Mouse (Mus musculus): ENCODE results near the gene Aldh3b2. TPM values are rescaled to one million over a fixed set of nuclear protein-coding genes. Genes with fewer than 3 reads are reported as not detected.

Aldh3b2 gene
- polyA plus RNA-seq, 1 experiment from 2014 or later, result 0.70 TPM

GRCm38 (mm10) chr19:4005091-4005490, 33.0 kb downstream of the Aldh3b2 start:
- H3K4me1 ChIP-seq, result peaks cover 11% of the 10 kb centered on the region
- H3K27me3 ChIP-seq, result no peaks in the 10 kb centered on the region
- WGBS, result 89% methylated on average over 9 of the region's 9 CpGs
- H3K9me3 ChIP-seq, result no peaks in the 10 kb centered on the region
- H3K27ac ChIP-seq, result 0 out of 2 replicates have a peak overlapping the region, but pooled peaks have one; percentile 31
- ATAC-seq (ENCODE audit: low FRiP score), result no peak
- H3K9ac ChIP-seq, result no peak overlapping the region
- H3K4me2 ChIP-seq, result no peak overlapping the region
- H3K36me3 ChIP-seq (replicated peaks), result peaks cover 48% of the 10 kb centered on the region
- no peak overlapping the region for H3K4me3 ChIP-seq (replicated peaks)

GRCm38 (mm10) chr19:4005971-4006370, 33.8 kb downstream of the Aldh3b2 start:
- Histone ChIP-seq H3K4me1 (peaks cover 10% of the 10 kb centered on the region), H3K9me3 (no peaks in the 10 kb centered on the region), H3K27ac (no peak overlapping the region), H3K27me3 (no peaks in the 10 kb centered on the region), H3K9ac (no peak overlapping the region), H3K4me2 (no peak overlapping the region), H3K36me3 (replicated peaks) (peaks cover 53% of the 10 kb centered on the region), H3K4me3 (replicated peaks) (no peak overlapping the region)
- WGBS, result 94% methylated on average over 8 of the region's 8 CpGs
- no peak for ATAC-seq (ENCODE audit: low FRiP score)

DNA sequence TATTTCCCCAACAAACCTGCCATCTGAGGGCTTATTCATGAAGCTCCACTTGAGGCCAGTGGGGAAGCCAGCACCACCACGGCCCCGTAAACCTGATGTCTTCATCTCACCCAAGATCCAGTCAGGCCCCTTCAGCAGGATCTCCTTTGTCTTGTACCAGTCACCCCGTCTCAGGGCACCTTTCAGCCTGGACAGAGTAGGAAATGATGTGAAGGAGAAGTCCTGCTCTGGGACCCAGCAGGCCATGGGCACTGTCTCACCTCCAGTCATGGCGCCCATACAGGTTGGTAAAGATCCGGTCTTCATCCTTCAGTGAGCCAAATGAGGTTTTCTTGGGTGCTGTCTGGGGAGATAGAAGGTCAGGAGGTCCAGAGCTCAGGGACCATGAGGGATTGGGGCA, 39.0 kb downstream of the Aldh3b2 start:
- Histone ChIP-seq H3K27ac (no peak overlapping the region), H3K4me1 (peaks cover 13% of the 10 kb centered on the region), H3K4me3 (replicated peaks) (no peak overlapping the region), H3K36me3 (replicated peaks) (peaks cover 44% of the 10 kb centered on the region), H3K9ac (no peak overlapping the region), H3K9me3 (no peaks in the 10 kb centered on the region), H3K27me3 (no peaks in the 10 kb centered on the region), H3K4me2 (no peak overlapping the region)
- no peak for ATAC-seq (ENCODE audit: low FRiP score)
- 96% methylated on average over 5 of the region's 5 CpGs for WGBS

- Histone ChIP-seq H3K9ac (peak within 1 kb of the TSS; percentile 71), H3K36me3 (replicated peaks) (peaks cover 29% of the 10 kb centered on the region), H3K4me2 (peak within 1 kb of the TSS; percentile 68), H3K27me3 (no peaks in the 10 kb centered on the region), H3K27ac (peak within 1 kb of the TSS; percentile 26; the same call in 1 of the 2 replicates), H3K4me1 (peaks cover 13% of the 10 kb centered on the region), H3K4me3 (replicated peaks) (peak within 1 kb of the TSS; percentile 89), H3K9me3 (no peaks in the 10 kb centered on the region)
- ATAC-seq (ENCODE audit: low FRiP score), result peak; percentile 100
- WGBS, result under 1% methylated on average over 45 of the region's 45 CpGs
Measured at GRCm38 (mm10) chr19:4012432-4013022, 40.4 kb downstream of the Aldh3b2 start, which contains the start of gene Ndufv1. Gene Ndufv1 (minus strand): TSS chr19:4012806.

- H3K27ac ChIP-seq, result no peak overlapping the region
- peak overlapping the region; percentile 89 for H3K4me3 ChIP-seq (replicated peaks)
- 25% methylated on average over 9 of the region's 9 CpGs for WGBS
- no peaks in the 10 kb centered on the region for H3K9me3 ChIP-seq
- ATAC-seq (ENCODE audit: low FRiP score), result no peak; the same call in 1 of the 2 replicates
- H3K9ac ChIP-seq, result no peak overlapping the region; the same call in 1 of the 2 replicates
- H3K4me1 ChIP-seq, result peaks cover 13% of the 10 kb centered on the region
- peak overlapping the region; percentile 46 for H3K4me2 ChIP-seq
- peaks cover 5% of the 10 kb centered on the region; the same call in 1 of the 2 replicates for H3K27me3 ChIP-seq
- H3K36me3 ChIP-seq (replicated peaks), result peaks cover 24% of the 10 kb centered on the region
Measured at GRCm38 (mm10) chr19:4013066-4013465, 40.9 kb downstream of the Aldh3b2 start.

DNA sequence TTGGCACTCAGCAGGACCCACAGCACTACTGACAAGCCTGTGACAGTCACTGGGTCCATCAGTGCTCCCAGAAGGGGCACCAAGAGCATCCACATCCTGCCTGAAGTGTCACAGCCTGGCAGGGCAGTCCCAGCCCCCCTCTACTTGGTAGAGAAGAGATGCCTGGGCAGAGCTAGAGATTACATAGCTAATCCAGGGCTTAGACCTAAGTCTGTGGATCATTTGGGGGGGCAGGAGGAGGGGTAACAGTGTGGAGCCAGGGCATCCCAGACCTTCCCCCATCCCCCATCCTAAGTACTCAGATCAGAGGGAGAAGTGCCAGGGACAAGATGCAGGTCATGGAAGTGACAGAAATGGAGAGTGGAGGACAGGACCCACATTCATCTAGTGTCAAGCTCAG, 42.7 kb downstream of the Aldh3b2 start:
- Histone ChIP-seq H3K27ac (no peak overlapping the region), H3K4me2 (no peak overlapping the region), H3K9ac (no peak overlapping the region), H3K9me3 (no peaks in the 10 kb centered on the region), H3K27me3 (peaks cover 5% of the 10 kb centered on the region; the same call in 1 of the 2 replicates), H3K36me3 (replicated peaks) (peaks cover 7% of the 10 kb centered on the region), H3K4me1 (peaks cover 15% of the 10 kb centered on the region), H3K4me3 (replicated peaks) (no peak overlapping the region)
- ATAC-seq (ENCODE audit: low FRiP score), result no peak

DNA sequence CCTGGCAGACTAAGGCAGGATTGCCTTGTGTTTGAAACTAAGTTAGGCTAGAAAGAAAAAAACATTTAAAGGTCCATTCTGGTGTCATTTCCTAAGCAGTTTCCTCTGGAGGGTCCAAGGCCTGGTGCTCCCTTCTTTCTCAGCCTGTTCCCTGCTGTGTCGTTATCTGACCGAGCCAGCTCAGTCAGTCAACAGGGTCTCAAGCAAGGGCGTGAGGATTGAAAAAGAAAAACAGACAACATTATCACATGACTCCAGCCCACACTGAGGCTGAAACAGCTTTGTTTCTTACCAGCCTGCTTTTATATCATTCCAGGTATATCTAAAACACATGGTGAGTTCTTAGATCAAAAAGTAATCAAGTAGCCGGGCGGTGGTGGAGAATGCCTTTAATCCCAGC, 43.5 kb downstream of the Aldh3b2 start:
- Histone ChIP-seq H3K36me3 (replicated peaks) (no peaks in the 10 kb centered on the region), H3K4me3 (replicated peaks) (no peak overlapping the region), H3K27ac (no peak overlapping the region), H3K4me2 (no peak overlapping the region), H3K4me1 (peaks cover 15% of the 10 kb centered on the region), H3K9ac (no peak overlapping the region), H3K9me3 (no peaks in the 10 kb centered on the region), H3K27me3 (peaks cover 5% of the 10 kb centered on the region; the same call in 1 of the 2 replicates)
- 69% methylated on average over 5 of the region's 5 CpGs for WGBS
- no peak for ATAC-seq (ENCODE audit: low FRiP score)

DNA sequence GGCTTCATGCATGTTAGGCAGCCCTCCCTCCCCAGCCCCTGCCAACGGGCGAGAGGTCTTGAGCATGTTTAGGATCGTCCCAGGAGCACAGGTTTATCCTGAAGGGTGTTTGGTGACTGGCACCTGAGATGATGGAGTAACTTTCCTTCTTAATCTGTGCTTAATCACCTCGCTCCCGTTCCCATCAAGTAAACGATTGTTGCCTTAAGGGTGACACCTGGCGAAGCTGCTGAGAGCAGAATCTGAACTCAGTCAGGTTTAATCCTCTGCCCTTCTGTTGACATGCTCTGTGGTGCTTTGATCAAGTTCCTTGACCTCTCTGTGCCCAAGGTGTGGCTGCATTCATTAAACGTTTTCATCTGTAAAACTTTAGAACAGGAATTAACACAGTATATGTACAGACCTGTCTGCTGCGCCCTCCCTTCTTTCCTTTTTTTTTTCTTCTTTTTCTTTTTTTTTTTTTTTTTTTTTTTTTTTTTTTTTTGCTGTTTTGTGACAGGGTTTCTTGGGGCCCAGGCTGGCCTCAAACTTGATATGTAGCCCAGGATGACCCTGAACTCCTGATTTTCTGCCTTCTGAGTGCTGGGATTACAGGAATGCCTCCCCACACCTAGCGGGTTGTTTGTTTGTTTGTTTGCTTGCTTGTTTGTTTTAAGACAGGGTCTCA, 45.9 kb downstream of the Aldh3b2 start:
- Histone ChIP-seq H3K4me1 (peaks cover 3% of the 10 kb centered on the region; the same call in 1 of the 2 replicates), H3K4me3 (replicated peaks) (no peak overlapping the region), H3K27ac (no peak overlapping the region), H3K27me3 (peaks cover 5% of the 10 kb centered on the region; the same call in 1 of the 2 replicates), H3K9me3 (no peaks in the 10 kb centered on the region), H3K4me2 (no peak overlapping the region), H3K9ac (no peak overlapping the region), H3K36me3 (replicated peaks) (no peaks in the 10 kb centered on the region)
- WGBS, result 69% methylated on average over 10 of the region's 10 CpGs
- ATAC-seq (ENCODE audit: low FRiP score), result no peak

DNA sequence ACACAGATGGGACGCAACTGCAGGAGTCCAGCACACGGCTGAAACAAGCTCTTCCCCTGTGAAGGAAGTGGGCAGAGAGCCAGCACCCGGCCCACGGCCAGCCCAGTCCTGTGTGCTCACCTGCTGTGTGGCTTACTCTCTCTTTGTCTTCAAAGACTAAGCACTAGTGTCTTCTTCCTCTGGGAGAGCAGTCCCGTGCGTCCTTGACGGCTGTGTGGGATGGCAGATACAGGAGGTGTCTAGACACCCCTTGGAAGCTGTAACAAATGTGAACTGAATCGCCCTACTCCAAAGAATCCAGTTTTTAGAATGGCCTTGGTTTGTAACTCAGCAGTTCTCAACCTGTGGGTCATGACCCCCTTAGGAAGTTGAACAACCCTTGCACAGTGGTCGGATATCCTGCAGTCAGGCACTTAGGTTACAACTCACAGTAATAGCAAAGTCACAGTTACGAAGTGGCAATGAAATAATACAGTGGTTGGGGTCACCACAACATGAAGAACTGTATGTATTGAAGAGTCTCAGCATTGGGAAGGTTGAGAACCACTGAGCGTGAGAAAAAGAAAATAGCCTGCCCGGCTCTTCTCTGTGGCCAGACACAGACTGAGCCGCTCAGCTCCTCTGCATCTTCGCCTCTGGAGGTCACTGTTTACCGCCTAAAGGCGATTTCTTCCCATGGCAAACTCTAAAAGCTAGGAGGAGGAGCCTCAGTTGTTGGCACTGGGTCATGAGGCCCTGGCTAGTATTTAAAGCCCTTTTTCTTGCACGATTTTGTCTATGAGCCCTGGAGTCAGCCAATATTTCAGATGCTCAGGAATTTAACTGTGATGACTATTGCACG, 46.8 kb downstream of the Aldh3b2 start:
- ATAC-seq (ENCODE audit: low FRiP score), result 0 out of 2 replicates have a peak, but pooled peaks have one; percentile 71
- peaks cover 3% of the 10 kb centered on the region; the same call in 1 of the 2 replicates for H3K4me1 ChIP-seq
- H3K9me3 ChIP-seq, result no peaks in the 10 kb centered on the region
- no peak overlapping the region for H3K9ac ChIP-seq
- no peak overlapping the region for H3K4me2 ChIP-seq
- H3K36me3 ChIP-seq (replicated peaks), result no peaks in the 10 kb centered on the region
- H3K4me3 ChIP-seq (replicated peaks), result no peak overlapping the region
- H3K27me3 ChIP-seq, result peaks cover 5% of the 10 kb centered on the region; the same call in 1 of the 2 replicates
- no peak overlapping the region for H3K27ac ChIP-seq
- 37% methylated on average over 18 of the region's 18 CpGs for WGBS

DNA sequence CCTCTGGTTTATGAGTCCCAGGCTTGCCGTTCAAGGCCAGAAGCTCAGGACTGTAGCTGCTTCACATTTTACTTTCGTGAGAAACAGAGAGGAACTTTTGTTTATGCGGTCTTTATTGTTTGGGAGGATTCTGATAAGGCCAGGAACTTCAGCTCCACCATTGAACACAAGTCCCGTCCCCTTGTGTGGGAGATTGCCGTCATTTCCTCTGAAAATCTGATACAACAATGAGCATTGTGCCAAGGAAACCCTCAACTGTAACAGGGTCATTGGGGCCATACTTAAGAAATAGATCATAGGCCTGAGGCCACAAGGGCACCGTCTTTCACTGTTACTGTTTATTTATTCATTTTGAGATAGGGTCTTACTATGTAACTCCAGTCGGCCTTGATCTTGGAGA, 51.1 kb downstream of the Aldh3b2 start:
- Histone ChIP-seq H3K4me2 (no peak overlapping the region), H3K9me3 (0 out of 2 replicates have a peak, but pooled peaks cover 5% of the 10 kb centered on the region), H3K27me3 (no peaks in the 10 kb centered on the region), H3K4me3 (replicated peaks) (no peak overlapping the region), H3K4me1 (peaks cover 3% of the 10 kb centered on the region; the same call in 1 of the 2 replicates), H3K36me3 (replicated peaks) (no peaks in the 10 kb centered on the region), H3K27ac (no peak overlapping the region), H3K9ac (no peak overlapping the region)
- 81% methylated on average over 7 of the region's 7 CpGs for WGBS
- no peak for ATAC-seq (ENCODE audit: low FRiP score)

DNA sequence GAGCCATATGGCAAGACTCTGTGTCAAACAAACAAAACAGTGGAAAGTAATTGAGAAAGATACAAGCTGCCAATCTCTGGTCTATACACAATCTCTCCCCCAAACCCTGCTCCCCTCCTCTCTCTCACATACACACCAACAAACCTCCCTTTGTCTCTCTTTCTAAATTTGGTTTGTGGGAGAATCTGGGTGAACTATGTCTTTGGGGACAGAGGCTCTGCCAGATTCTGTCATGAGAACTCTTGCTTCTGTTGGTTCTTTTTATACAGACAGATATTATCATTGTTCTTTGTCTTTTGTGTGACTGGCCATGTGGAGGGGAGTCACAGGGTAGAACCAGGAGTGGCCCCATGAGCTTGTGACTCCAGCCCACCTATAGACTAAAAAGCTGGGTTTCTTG, 55.4 kb downstream of the Aldh3b2 start:
- no peak overlapping the region for H3K9ac ChIP-seq
- H3K36me3 ChIP-seq (replicated peaks), result no peaks in the 10 kb centered on the region
- H3K4me2 ChIP-seq, result no peak overlapping the region
- H3K4me1 ChIP-seq, result no peaks in the 10 kb centered on the region
- no peak for ATAC-seq (ENCODE audit: low FRiP score)
- no peak overlapping the region for H3K27ac ChIP-seq
- H3K4me3 ChIP-seq (replicated peaks), result no peak overlapping the region
- no peaks in the 10 kb centered on the region for H3K27me3 ChIP-seq
- 0 out of 2 replicates have a peak, but pooled peaks cover 5% of the 10 kb centered on the region for H3K9me3 ChIP-seq
